Mouse (Mus musculus) heart, adult 2 months (tissue): Measurements from ENCODE around the gene Vip.

ENCODE experiments used
- CTCF ChIP-seq: fragments of 200-600 bp; IDR thresholded peaks from 2 replicates; pipeline ENCODE4 v1.8.1; 2022; ENCODE audit warnings: antibody characterized with exemption, mild to moderate bottlenecking, moderate library complexity
- POLR2A ChIP-seq: fragments of 200-500 bp; IDR thresholded peaks from 2 replicates; pipeline ENCODE4 v1.6.1; 2011; ENCODE audit warnings: mild to moderate bottlenecking, low read depth, low read length, control low read depth; ENCODE audit not compliant: insufficient read depth

GRCm38 (mm10) chr10:5591996-5592395 is 47.0 kb upstream of the Vip start:
- TF ChIP-seq POLR2A, result peak; percentile 74; the same call in 1 of the 2 replicates
- no peak for TF ChIP-seq CTCF
